Mouse (Mus musculus) kidney, postnatal 4 days (tissue): ENCODE data around the gene Gtpbp6.
A peak's percentile ranks its signal among the peaks of the same experiment; 100 is the strongest.
"Not testable (repeated sequence)": the region's sequence is repeated elsewhere in the genome, so short reads cannot be mapped to it uniquely, and the experiment has no call there.

Source experiments
- DNase-seq, 2 experiments: peaks; one replicate each; pipeline ENCODE4 v3.0.0; 2021; ENCODE audit warnings: mixed read lengths in 2 of 2

Gene Gtpbp6

GRCm38 (mm10) chr5:110099656-110100580, 8.1 kb downstream of the Gtpbp6 start, which contains the start of gene Plcxd1:
Gene Plcxd1 (plus strand): TSS chr5:110099969.
- peak; percentile 19 to 51 for DNase-seq

GRCm38 (mm10) chr5:110098991-110099477, 9.0 kb downstream of the Gtpbp6 start:
- no peak for DNase-seq

- DNase-seq: no peak
Measured at GRCm38 (mm10) chr5:110094847-110095213, 13.2 kb downstream of the Gtpbp6 start.

- peak; percentile 81 to 89 for DNase-seq
Measured at GRCm38 (mm10) chr5:110094030-110094846, 13.8 kb downstream of the Gtpbp6 start, which contains the start of gene Gm35315. Gene Gm35315 (minus strand): TSS chr5:110094420.

- no peak for DNase-seq
Measured at GRCm38 (mm10) chr5:110091546-110091945, 16.5 kb downstream of the Gtpbp6 start.

DNA sequence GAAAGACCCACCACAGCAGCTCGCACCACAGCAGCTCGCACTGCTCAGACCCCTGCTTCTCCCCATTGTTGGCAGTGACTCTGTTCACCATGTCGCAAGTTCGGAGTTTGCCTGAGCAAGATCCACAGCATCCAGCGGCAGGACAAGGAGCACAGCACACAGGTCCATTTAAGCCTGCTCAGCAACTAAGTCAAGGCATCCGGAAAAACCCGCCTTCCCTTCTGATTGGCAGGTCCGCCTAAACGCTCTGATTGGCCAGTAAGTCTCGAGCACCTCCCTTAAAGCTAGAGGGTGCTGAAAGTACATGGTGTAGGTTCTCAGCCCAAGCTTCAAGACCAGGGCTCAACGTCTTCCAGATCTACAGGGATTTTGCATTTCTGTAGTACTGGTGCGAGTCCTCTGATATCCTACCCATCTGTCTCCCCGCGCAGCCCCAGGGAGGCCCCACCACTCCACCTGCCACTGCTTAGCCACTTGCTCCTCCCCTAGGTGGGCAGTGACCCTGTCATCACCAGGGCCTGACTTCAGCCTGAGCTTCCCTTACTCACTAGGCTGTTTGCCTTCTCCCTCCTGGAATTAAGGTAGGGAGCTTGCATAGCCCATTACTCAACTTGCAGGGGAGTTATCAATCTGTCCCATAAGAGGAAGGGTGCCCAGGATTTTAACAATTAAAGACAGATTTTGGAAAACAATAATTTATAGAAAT, 21.7 kb downstream of the Gtpbp6 start:
- DNase-seq: no peak

DNA sequence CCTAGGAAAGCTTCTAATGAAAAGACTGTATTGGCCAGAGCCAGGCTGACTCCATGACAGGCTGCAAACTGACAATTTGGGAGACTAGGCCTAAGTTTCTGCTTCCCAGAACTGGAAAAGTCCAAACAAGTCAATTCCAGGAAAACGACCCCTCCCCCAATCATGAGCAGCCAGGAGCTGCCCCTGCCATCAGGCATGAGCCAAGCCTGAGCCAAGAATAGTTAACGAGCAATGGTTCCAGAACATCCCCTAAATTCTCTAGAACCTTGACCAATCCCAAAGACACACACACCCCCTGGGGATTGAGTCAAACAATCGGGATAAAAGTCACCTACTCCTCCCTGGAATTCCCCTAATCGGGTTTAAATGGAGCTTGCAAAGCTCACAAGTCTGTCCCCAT, 25.0 kb downstream of the Gtpbp6 start:
- no peak for DNase-seq

GRCm38 (mm10) chr5:110072413-110072812, 35.6 kb downstream of the Gtpbp6 start, which contains the start of gene Gm17655:
Gene Gm17655 (minus strand): TSS chr5:110072513.
- not testable (repeated sequence) for DNase-seq

DNA sequence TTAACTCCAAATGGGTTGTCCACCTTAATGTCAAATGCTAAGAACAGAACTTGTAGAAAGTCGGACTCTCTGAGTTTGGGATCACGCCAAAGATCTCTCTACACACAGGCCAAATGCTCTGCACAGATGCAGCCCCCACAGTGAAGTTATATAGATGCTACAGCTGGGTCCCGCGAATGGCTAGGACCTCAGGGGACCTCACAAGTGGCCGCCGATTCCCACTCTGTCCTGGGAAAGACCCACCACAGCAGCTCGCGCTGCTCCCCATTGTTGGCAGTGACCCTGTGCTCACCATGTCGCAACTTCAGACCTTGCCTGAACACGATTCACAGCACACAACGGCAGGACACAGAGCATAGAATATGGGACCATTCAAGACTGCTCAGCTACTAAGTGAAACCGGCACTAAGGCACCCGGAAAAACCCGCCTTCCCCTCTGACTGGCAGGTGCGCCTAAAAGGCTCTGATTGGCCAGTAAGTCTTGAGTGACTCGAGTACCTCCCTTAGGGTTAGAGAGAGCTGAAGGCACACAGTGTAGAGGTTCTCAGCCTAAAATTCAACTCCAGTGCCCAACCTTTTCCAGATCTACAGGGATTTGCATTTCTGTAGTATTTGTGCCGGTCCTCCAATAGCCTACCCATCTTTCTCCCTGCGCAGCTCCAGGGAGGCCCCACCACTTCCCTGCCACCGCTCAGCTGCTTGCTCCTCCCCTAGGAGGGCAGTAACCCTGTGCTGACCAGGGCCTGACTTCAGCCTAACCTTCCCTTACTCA, 50.2 kb downstream of the Gtpbp6 start:
- DNase-seq: peak; percentile 86 to 90
